Mouse (Mus musculus) heart, adult 2 months (tissue): ENCODE measurements around the gene Phpt1. TPM values are rescaled to one million over a fixed set of nuclear protein-coding genes. Genes with fewer than 3 reads are reported as not detected.

Experiments used
- DNase-seq, 2 experiments: peaks; one replicate each; pipeline ENCODE4 v3.0.0; 2021
- H3K27ac ChIP-seq: fragments of 200-600 bp; 2 replicates; pipeline ENCODE4 v1.8.1; 2022
- H3K27me3 ChIP-seq: fragments of 200-500 bp; 2 replicates; pipeline ENCODE4 v1.6.1; 2012; ENCODE audit warnings: mild to moderate bottlenecking, low read length, inconsistent platforms, mixed read lengths; ENCODE audit not compliant: control insufficient read depth, insufficient read depth
- H3K36me3 ChIP-seq: fragments of 200-500 bp; 2 replicates; pipeline ENCODE4 v1.6.1; 2012; ENCODE audit warnings: low read length, inconsistent platforms; ENCODE audit not compliant: control insufficient read depth, insufficient read depth
- H3K4me1 ChIP-seq: fragments of 200-500 bp; 2 replicates; pipeline ENCODE4 v1.6.1; 2011; ENCODE audit warnings: low read length; ENCODE audit not compliant: control insufficient read depth, insufficient read depth
- H3K4me3 ChIP-seq: fragments of 200-600 bp; 2 replicates; pipeline ENCODE4 v1.8.1; 2022
- H3K79me2 ChIP-seq: fragments of 200-500 bp; replicated peaks from 2 replicates; pipeline ENCODE4 v1.6.1; 2012; ENCODE audit warnings: mild to moderate bottlenecking, inconsistent platforms, low read length, moderate library complexity, mixed read lengths; ENCODE audit not compliant: control insufficient read depth, insufficient read depth
- H3K9ac ChIP-seq: fragments of 200-500 bp; 2 replicates; pipeline ENCODE4 v1.6.1; 2012; ENCODE audit warnings: low read depth, mild to moderate bottlenecking, control low read depth, inconsistent platforms, low read length, mixed read lengths
- CTCF ChIP-seq: fragments of 200-600 bp; IDR thresholded peaks from 2 replicates; pipeline ENCODE4 v1.8.1; 2022; ENCODE audit warnings: antibody characterized with exemption, mild to moderate bottlenecking, moderate library complexity
- EP300 ChIP-seq: fragments of 200-500 bp; IDR thresholded peaks from 2 replicates; pipeline ENCODE4 v1.6.1; 2011; ENCODE audit warnings: low read depth, low read length, control low read depth; ENCODE audit not compliant: insufficient read depth
- POLR2A ChIP-seq: fragments of 200-500 bp; IDR thresholded peaks from 2 replicates; pipeline ENCODE4 v1.6.1; 2011; ENCODE audit warnings: mild to moderate bottlenecking, low read depth, low read length, control low read depth; ENCODE audit not compliant: insufficient read depth
- WGBS: fragments of 180-500 bp; shearing (Covaris S2); methylation state at CpG from one replicate; pipeline ENCODE4 v1.1.7; 2018; 5-methylcytosine and 5-hydroxymethylcytosine counted together
- intact Hi-C: fragments of 180-260 bp; cut with DNase I; formaldehyde crosslinking; loops from one replicate; pipeline ENCODE4 v1.15.1; 2025
- polyA plus RNA-seq: library from polyadenylated mRNA; depleted of rRNA; stranded (reverse); fragments of >200 nt; gene quantifications from 2 replicates; pipeline ENCODE4 v1.2.3, GENCODE M21; 2012
- total RNA-seq, 2 experiments: library from RNA; stranded (reverse); gene quantifications; 2 replicates each; pipeline ENCODE4 v1.2.3; 2021

Phpt1 gene
- total and polyA plus RNA-seq, 3 experiments, result 52.6 to 100 (median 69.9) TPM

DNA sequence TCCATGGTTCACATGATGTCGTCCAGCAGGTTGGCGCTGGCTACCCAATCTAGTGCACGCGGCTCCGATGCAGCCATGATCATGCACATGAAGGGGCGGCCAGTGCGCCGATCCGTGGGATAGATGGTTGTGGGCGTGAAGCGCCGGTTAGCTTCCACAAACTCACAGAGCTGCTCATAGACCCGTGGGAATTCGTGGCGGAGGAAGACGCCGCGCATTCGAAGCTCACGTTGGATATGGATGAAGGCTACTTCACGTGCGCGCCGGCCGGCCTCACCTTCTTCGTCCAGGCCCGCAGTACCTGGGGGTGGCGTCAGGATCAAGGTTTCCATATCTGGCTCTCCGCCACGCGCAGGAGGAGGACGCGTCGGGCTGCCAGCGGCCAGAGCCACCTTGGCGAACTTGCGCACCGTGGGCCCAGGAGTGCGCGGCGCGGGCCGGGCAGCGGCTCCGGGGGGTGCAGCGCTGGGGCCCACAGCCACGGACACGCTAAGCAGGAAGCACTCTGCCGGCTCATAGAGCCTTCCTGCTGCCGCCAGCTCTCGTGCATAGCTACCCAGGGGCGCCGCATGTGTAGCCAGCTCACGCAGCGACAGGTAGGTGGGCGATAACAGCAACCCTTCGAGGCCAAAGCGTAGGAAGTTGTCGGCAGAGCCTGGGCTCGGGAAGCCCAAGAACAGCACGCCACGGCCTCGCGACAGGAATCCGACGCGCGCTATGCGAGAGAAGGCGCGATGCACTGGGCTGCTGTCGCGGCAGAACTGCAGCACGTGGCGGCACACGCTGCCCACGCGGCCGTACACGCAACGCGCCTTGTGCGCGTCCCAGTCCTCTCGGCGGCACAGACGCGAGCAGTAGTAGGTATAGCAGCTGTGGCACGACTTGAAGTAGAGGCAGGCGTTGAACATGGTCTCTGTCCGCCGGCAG, 2.2 kb upstream of the Phpt1 start:
- 17% methylated on average over 92 of the region's 92 CpGs for WGBS
- no peak overlapping the region for H3K27ac ChIP-seq
- no peak for DNase-seq
- H3K79me2 ChIP-seq, result no peaks in the 10 kb centered on the region
- TF ChIP-seq CTCF, result no peak
- no peak for TF ChIP-seq EP300
- no peak for TF ChIP-seq POLR2A
- no peak overlapping the region; the same call in 1 of the 2 replicates for H3K9ac ChIP-seq
- peaks cover 10% of the 10 kb centered on the region for H3K4me1 ChIP-seq
- peaks cover 27% of the 10 kb centered on the region for H3K27me3 ChIP-seq
- H3K4me3 ChIP-seq, result peak overlapping the region; percentile 21; the same call in 1 of the 2 replicates
- intact Hi-C loops, result no loop called here
- no peaks in the 10 kb centered on the region for H3K36me3 ChIP-seq

- TF ChIP-seq POLR2A, result no peak
- no peak for TF ChIP-seq CTCF
- no peak for TF ChIP-seq EP300
- Histone ChIP-seq H3K27ac (no peak overlapping the region; the same call in 1 of the 2 replicates), H3K9ac (0 out of 2 replicates have a peak overlapping the region, but pooled peaks have one; percentile 77), H3K79me2 (no peaks in the 10 kb centered on the region), H3K4me3 (no peak overlapping the region), H3K36me3 (no peaks in the 10 kb centered on the region), H3K27me3 (peaks cover 27% of the 10 kb centered on the region), H3K4me1 (peaks cover 5% of the 10 kb centered on the region)
- 84% methylated on average over 16 of the region's 16 CpGs for WGBS
- DNase-seq, result no peak
- intact Hi-C loops, result no loop called here
Measured at GRCm38 (mm10) chr2:25576028-25576850, 1.2 kb upstream of the Phpt1 start.

GRCm38 (mm10) chr2:25575432-25576027, 506 bp upstream of the Phpt1 start:
- intact Hi-C loops, result no loop called here
- Histone ChIP-seq H3K4me3 (peak overlapping the region; percentile 88), H3K27me3 (peaks cover 27% of the 10 kb centered on the region), H3K36me3 (no peaks in the 10 kb centered on the region), H3K4me1 (peaks cover 4% of the 10 kb centered on the region), H3K79me2 (no peaks in the 10 kb centered on the region), H3K9ac (peak overlapping the region; percentile 77), H3K27ac (peak overlapping the region; percentile 98)
- peak; percentile 57 to 60 for DNase-seq
- WGBS, result 5% methylated on average over 21 of the region's 21 CpGs
- TF ChIP-seq POLR2A (no peak), CTCF (no peak), EP300 (no peak)

DNA sequence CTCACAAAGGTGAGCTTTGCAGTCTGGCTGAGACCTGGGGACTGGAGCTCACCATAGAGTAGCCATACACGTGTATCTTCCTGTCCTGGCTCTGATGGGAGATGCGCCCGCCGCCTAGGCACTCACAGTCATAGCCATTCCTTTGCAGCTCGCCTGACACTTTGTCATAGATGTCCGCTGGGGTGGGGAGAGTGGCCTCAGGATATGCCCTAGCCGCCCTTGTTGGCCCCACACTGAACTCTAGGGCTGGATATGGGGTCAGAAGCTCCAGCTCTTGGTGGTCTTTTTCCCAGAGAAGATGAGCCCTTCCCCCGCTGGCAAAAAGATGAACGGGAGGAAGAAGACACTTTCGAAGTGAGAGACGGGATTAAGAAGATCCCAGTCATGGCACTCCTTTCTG, 888 bp downstream of the Phpt1 start:
- Histone ChIP-seq H3K9ac (peak overlapping the region; percentile 88), H3K36me3 (no peaks in the 10 kb centered on the region), H3K27me3 (peaks cover 19% of the 10 kb centered on the region), H3K79me2 (no peaks in the 10 kb centered on the region), H3K4me3 (peak overlapping the region; percentile 88), H3K4me1 (peaks cover 1% of the 10 kb centered on the region), H3K27ac (peak overlapping the region; percentile 98)
- DNase-seq, result peak in 1 of 2 experiments; percentile 31
- 11% methylated on average over 11 of the region's 11 CpGs for WGBS
- intact Hi-C loops, result no loop called here
- no peak for TF ChIP-seq POLR2A
- no peak for TF ChIP-seq CTCF
- TF ChIP-seq EP300, result no peak

- peaks cover 10% of the 10 kb centered on the region for H3K27me3 ChIP-seq
- H3K9ac ChIP-seq, result no peak overlapping the region
- no peak overlapping the region for H3K27ac ChIP-seq
- 84% methylated on average over 2 of the region's 2 CpGs for WGBS
- H3K79me2 ChIP-seq, result no peaks in the 10 kb centered on the region
- H3K4me3 ChIP-seq, result no peak overlapping the region
- no peak for TF ChIP-seq POLR2A
- no peak for TF ChIP-seq EP300
- no peak for TF ChIP-seq CTCF
- intact Hi-C loops, result no loop called here
- H3K4me1 ChIP-seq, result peaks cover 1% of the 10 kb centered on the region
- no peaks in the 10 kb centered on the region for H3K36me3 ChIP-seq
- peak in 1 of 2 experiments; percentile 15 for DNase-seq
Measured at GRCm38 (mm10) chr2:25573068-25573467, 2.0 kb downstream of the Phpt1 start.
